Mouse (Mus musculus): ENCODE data around the gene Ect2.

The Ect2 gene

DNA sequence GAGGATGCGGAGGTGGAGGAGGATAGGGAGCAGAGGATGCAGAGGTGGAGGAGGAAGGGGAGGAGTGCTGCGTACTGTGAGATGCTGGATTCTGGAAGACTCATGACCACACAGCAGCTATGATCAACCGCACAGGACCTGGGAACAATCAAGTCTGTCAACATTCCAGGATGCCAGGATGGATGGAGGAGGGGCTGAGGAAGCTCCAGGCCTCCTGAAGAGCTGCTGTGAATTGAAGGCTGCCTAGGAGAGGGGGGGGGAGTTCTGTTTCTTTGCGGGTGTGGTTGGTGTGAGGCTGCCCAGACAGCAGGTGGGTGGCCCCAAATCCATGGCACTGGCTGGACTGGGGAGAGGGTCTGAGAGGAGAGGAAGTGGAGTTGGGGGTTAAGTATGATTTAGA lies 5.2 kb upstream of the Ect2 start:
- DNase-seq (ENCODE audit: low spot score in 2 of 2), result no peak

DNA sequence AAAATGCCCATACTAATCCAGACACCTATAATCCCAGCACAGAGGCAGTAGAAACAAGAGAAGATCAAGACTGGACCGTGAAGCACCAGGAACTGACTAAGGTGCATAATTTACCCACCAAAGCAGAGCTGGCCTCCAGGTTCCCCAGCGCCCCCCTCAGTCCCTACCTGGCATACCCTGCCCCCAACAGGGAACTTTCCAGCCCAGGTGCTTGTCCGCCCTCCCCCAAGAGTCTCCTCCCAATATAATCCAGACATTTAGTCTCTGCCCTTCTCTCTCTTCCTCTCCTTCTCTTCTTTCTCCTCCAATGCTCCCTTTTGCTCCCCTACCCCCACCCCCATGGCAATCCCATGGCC lies 2.9 kb upstream of the Ect2 start:
- DNase-seq (ENCODE audit: low spot score in 2 of 2), result no peak

DNA sequence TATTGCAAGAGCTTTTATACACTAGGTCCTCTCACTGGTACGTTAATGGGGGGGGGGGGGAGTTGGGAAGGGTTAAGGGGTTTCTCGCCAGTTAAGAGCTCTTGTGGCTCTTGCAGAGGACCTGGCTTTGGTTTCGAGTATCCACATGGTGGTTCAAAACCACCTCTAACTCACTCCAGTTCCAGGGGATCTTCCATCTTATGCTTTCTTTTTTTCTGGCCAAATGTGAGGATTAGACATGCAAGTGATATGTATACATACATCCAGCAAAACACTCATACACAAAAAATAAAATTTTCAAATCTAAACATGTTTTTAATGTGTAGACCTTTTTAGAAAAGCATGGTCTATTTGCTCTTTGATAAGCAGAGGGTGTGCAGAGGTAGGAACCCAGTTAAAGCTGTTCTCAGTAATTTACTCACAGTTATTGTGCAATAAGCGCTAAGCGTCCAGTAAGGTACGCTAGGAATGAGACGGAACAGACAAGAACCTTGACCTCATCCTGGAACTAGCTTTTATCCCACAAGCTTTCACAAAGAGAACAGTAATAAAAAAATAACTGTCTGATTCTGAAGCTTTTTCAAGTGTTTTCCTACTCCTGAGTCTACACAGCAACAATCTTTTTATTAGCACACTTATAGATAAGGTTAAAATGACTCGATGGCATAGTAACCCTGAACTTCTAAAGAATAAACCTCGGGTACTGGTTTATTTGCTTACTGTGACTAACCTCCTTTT lies 2.3 kb upstream of the Ect2 start:
- DNase-seq (ENCODE audit: low spot score in 2 of 2), result no peak

DNA sequence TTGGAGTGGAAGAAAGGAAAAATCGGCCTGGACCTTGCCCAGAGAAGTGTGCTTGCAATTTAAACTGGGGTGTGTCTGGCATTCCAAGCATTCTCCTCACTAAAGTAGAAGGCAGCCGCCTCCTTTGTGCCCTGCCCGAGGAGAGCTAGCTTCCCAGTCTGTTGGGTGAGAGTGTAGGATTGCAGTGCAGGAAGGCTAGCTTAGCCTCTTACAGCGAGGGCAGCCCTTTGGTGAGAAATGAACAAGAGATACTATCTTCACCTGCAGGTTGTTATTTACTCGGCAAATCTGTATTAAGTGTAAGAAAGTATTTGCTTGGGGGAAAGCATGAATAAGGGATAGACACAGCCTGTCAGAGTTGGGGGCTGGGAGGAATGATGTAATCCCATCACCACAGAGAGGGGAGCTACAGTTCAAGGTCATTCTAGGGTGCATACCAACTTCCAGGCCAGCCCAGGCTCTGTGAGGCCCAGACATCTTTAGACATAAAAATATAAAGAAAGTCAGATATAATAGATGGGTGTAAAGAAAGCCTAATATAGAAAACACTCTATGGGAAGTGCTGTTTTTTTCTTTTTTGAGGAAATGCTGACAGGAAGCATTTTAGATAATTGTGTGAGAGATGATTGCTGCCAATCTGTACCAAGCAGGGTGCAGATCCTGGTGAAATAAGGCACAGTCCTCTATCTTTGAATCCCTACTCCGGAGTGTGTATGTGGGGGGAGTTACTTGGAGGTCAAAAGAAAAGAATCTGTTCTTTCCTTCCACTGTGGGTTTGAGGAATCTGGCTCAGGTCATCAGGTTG lies 1.6 kb upstream of the Ect2 start:
- DNase-seq (ENCODE audit: low spot score in 2 of 2), result no peak

DNA sequence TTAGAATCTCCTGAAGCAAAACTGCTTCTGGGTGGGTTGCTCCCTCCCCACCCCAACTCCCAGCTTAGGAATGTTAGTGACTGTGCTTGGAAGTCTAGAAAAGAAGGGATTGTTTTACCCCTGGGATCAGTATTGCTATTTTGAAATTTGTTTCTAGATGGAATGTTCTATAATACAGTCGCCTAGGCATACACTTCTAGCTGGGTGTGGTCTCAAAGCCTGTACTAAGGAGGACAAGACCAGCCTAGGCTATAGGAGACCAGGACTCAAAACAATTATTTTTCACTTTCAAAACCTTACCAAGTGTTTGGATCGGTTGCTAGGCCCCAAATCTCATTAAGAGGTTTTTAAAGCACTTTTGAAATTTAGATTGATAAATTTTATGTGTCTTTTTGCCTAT lies 602 bp upstream of the Ect2 start:
- DNase-seq (ENCODE audit: low spot score in 2 of 2), result no peak

DNA sequence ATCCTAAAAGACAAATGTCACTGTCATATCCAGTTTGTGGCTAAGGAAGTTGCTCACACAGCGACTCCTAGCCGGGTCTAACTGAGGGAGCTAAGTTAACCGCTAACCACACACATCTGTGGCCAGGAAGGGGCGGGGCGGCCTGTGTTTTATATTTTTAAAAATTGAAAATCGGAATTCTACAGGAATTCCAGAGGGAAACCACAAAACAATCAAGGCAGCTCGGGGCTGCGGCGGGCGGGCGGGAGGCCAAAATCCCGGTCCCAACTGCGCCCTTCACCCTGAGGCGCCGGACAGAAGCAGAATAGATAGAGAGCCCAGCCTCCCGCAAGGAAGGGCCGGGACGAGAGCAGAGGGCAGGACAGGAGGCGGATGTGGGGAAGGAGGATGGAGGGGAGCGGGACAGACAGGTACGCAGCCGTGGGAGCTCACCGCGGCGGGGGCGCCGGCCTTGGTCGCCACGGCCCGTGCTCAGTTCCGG lies 447 bp downstream of the Ect2 start:
- peak in 1 of 2 experiments; percentile 36 for DNase-seq (ENCODE audit: low spot score in 2 of 2)

DNA sequence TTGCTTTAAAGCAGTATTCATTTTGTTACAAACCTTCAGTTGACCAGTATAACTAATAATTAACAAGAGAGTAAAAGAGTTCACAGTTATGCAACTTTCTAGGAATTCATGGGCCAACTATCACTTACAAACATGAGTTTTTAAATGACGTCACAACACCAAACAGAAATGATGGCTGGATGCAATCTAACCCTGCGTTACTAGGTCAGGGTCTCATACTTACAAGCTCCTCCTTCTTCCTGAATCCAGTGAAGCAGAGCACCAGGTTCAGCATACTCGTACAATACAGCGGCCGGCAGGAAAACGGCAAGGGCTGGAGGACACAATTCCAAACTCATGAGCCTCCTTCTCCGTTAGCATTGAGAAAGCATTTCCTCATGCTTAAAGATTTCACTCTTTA lies 7.9 kb downstream of the Ect2 start:
- DNase-seq (ENCODE audit: low spot score in 2 of 2), result no peak

DNA sequence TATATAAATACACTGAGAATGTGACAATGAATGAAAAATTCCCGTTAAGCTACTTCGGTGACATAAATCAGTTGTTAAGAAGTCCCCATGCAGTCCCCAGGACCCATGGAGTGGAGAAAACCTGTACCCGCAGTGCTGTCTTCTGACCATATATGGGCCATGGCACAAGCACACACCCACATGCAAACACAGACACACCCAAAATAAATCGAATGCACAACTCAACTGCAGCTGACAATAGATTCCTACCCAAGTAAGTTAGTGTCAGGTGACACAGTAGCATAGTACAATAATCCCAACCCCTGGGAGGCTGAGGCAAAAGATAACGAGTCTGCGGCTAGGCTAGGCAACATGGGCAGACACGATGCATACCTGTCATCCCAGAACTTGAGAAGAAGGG lies 10.1 kb downstream of the Ect2 start:
- DNase-seq (ENCODE audit: low spot score in 2 of 2), result no peak

DNA sequence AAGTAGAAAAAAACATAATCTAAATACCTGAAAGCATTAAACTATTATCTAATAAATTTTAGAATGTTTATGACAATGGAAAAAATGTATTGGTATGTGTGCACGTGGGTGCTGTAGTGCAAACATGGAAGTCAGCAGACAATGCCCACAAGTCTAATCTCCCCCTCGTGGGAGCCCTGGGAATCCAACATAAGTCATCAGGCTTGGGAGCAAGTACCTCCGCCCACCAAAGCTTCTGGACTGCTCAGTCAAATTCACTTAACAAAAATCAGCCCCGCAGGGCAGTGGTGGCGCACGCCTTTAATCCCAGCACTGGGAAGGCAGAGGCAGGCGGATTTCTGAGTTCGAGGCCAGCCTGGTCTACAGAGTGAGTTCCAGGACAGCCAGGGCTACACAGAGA lies 13.6 kb downstream of the Ect2 start:
- DNase-seq (ENCODE audit: low spot score in 2 of 2), result no peak

DNA sequence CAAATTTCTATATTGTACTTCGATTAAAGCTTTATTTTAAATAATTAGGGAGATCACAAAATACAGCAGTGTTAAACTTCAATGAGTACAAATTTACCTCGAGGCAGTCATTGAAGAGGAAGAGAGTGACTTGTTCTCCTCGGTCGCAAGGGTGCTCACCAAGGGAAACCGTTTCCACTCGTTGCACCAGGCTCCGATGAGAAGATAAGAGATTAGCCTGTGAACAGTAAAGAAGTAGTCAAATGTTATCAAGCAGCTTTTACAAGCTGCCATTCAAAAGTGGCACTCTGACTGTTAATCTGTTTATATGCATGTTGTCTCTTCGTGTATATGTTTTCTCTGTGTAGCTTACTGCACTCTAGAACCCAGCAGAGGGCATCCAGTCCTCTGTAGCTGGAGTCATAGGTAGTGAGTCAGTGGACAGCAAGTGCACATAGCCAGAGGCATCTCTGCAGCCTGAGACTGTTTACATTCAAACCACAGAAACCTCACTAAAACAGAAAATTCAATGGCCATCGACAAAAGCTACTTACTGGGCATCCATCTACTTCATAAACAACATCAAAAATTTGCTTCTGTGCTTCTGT lies 31.7 kb downstream of the Ect2 start:
- no peak for DNase-seq (ENCODE audit: low spot score in 2 of 2)

DNA sequence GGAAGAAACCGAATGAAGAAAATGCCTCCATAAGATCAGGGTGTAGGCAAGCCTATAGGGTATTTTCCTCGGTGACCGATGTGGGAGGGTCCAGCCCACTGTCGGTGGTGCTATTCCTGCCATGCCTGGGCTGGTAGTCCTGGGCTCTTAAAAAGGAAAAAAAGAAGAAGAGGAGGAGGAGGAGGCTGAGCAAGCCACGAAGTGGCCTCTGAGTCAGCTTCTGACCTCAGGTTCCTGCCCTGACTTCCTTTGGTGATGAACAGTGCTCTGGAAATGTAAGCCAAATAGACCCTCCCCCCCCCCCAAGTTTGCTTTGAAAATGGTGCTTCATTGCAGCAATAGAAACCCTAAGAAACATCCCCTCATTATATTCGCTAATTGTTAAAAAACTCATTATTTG lies 32.7 kb downstream of the Ect2 start:
- DNase-seq (ENCODE audit: low spot score in 2 of 2), result no peak

DNA sequence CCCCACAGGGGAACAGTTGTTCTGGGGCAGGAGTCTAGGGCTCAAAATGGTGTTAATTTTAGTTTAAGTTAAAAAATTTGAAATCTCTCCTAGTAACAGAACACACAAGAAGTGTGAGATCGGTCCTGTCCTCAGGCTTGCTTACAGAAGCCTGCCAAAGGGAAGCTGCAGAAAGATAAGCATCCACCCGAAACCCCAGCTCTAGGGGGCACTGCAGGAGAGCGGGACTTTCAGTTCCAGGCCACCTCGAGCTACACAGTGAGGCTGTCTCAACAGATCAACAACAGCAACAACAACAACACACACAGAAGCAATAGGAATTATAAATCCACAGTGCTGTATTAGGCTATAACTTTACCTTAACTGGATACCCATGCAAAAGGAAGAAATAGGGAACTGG lies 35.5 kb downstream of the Ect2 start:
- no peak for DNase-seq (ENCODE audit: low spot score in 2 of 2)

DNA sequence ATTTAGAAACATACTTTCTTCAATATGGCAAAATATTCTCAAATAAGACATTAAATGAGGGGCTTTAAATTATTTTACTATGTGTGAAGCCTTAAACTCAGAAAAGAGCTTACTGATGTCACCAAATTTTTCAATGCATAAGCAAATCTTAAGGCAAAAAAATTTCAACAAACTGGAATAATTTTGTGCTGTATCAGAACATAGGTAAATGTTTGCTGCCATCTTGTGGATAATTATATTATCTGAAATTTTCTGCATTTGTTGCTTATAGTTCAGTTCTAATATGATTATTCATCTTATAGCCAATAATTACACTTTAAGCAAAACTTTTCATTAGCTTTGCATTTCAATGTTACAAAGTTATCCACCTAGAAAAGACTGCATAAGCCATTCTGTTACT lies 42.8 kb downstream of the Ect2 start:
- DNase-seq (ENCODE audit: low spot score in 2 of 2), result no peak

DNA sequence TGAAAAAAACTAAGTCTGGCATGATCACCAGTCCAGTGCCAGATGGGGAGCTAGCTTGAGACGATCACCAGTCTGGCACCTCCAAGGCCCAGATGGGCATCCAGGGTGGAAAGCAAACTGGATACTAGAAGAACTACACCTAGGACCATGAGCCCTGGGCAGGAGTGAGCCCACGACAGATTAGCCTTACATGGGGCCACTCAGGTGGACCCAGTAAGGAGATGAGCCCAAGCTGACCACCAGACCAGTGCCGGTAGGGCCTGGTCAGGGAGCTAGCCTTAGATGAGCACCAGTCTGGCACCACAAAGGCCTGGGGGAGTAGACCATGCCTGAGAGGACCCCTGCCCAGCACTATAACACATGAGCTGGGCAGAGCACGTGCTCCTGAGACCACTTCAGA lies 44.6 kb downstream of the Ect2 start:
- no peak for DNase-seq (ENCODE audit: low spot score in 2 of 2)

DNA sequence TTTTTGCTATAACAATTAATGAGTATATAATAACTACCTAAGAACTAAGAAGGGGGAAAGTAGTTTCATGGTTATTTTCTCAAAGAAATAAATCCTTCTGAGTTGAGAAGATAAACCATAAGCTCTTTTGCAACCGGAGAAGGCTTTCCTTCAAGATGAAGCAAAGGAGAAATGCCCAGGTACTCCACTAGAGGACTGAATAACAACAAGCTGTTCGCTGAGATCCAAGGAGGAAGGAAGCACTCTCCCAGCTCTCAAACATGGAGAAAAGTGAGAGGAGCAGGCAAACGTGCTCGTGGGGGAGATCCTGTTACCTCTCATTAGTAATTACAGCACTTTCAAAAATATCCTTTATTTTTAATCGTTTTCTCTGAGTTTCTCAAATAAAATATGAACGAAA lies 46.5 kb downstream of the Ect2 start:
- no peak for DNase-seq (ENCODE audit: low spot score in 2 of 2)

DNA sequence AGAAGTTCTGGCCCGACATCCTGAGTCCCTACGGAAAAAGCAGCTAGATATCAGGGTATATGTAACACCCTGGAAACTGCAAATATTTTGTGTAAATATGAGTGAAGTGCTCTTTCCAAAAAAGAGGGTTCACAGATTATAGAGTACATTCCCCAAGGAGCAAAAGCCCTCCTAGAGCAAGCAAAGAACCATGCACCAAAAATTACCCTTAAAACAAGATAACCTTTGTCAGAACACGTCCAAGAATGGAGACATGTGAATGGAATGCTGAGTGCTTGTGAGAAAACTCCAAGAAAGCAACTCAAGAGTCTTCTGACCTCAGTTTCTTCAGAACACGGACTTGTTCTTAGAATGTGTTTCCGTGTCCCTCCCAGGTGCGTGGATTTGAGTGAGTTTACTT lies 50.7 kb downstream of the Ect2 start:
- no peak for DNase-seq (ENCODE audit: low spot score in 2 of 2)

DNA sequence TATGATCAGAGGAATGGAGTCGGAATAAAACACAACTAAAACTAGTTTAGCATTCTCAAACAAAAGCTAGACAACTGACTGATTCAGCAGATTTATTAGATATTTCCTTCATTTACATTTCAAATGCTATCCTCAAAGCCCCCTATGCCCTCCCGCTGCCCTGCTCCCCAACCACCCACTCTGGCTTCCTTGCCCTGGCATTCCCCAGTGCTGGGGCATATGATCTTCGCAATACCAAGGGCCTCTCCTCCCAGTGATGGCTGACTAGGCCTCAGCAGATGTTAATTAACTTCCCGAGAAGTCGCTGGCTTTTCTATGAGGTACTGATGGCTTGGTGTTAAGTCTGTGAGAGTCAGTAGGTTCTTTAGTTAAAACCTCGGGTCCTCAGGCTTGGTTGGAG lies 55.0 kb downstream of the Ect2 start:
- DNase-seq (ENCODE audit: low spot score in 2 of 2), result no peak

DNA sequence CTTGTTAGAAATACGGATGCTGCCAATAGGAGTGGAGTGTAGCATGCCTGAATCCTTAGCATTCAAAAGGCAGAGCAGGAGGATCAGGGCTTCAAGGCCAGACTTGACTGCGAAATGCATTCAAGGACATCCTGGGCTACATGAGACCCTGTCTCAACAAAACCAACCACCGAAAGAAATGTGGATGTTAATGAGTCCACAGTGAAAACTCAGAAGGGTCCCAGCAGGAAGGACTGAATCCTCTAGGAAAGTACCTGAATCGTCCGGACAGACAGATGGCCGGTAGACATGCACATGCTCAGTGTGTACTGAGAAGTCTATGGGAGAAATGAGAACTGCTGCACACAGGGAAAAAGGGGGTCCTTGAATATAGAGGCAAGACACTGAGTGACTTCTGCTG lies 67.5 kb downstream of the Ect2 start:
- no peak for DNase-seq (ENCODE audit: low spot score in 2 of 2)

DNA sequence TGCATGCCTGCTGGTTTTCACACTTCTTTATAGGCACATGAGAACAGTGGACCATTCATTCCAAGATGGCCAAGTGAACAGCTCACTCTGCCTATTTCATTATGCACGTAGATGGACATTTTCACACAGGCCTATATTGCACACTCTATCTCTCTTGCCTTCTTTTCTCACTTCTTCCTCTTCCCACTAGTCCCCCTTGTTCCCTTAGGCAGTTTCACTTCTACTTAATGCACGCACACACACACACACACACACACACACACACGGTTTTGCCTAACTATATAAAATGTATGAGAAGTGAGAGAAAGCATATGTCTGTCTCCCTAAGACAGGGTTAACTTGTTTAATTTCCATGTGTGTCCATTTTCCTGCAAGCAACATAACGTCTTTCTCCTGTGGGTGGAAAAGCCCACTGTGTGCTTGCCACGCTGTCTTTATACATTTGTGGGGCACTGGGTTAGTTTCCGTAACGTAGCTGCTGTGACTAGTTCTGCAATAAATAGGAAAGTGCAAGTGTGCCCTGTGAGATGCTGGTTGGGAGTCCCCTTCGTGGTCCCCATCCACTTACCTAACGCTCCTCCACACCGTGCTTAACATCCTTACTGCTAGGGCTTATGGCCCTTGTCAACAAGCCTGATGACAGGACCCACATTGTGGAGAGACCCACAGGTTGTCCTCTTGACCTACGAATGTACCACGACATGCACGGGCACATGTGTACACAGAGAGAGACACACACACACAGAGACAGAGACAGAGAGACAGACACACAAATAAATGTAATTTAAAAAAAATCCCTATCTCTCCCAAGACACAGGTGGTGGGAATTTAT lies 72.2 kb downstream of the Ect2 start:
- DNase-seq (ENCODE audit: low spot score in 2 of 2), result no peak

DNA sequence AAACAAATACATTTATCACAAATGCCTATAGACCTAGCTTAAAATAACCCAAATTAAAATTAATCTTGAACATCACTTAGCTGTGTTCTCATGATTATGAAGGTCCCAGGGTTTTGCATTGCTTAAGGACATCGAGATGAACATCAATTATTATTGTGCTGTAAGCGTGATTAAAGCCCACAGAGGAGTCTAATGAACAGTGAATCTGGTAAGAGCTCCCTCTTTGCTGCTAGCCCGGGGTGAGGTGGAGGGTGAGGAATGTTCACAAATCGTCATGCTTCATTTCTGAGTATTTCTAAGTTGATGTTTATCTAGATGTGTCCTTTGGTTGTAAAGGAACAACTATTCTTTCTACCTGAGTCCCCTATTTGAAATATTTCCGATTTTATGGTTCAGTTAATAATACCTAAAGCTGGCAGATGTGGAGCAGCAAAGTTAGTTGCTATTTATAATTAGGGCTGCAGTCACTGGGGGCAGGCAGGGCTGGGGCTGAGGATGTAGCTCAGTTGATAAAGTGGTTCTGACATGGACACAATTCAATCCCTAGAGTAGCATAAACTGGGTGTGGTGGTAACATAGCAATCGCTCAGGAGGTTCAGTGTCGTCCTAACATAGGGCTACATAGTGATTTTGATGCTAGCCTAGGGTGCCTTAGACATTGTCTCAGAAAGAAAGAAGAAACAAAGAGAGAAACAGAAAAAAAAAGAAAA lies 73.5 kb downstream of the Ect2 start:
- no peak for DNase-seq (ENCODE audit: low spot score in 2 of 2)

DNA sequence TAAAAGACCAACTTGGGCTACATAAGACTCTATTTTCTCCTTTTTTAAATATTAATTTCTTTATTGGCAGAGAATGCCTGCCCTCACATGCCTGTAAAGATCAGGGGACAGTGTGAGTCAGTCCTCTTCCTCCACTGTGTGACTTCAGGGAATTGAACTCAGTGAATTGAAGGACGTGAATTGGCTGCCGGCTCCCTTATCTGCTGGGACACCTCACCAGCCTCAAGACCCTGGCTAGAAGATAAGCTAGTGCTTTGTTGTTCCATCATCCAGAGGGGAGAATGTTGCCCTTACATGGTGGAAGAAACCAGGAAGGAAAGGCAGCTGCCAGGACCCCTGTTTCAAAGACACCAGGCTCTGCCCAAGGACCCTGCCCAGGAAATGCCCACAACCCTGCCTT lies 79.8 kb downstream of the Ect2 start:
- no peak for DNase-seq (ENCODE audit: low spot score in 2 of 2)

DNA sequence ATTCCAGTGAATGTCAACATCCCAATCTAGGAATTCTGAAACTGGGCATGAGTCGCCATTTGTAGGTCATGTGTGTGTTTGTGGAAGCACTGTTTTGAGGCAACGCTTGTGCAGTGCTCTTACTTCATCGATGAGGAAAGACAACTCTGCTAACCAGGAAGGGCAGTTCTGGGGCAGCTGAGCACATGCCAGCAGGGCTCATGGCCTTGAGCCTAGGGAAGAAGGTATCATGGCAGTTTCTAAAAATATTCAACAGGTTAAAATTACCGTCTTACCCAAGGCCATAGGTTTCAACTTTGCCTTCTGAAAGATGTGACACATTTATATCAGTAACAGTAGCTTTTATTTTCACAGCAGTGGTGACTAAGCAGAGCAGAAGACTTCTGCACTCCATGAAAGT lies 82.0 kb downstream of the Ect2 start:
- DNase-seq (ENCODE audit: low spot score in 2 of 2), result no peak

Data from cerebellum, postnatal 4 days (tissue).